Mouse (Mus musculus) naive thymus-derived CD4-positive, alpha-beta T cell, adult 5 months (primary cell): ENCODE results near the gene Zfand2a. TPM values are rescaled to one million over a fixed set of nuclear protein-coding genes. Genes with fewer than 3 reads are reported as not detected.

Source experiments
- polyA plus RNA-seq: library from polyadenylated mRNA; unstranded; fragments of 100-300 nt; shearing (Covaris generic); gene quantifications from one replicate; pipeline ENCODE4 v1.2.1, GENCODE M21; 2017

Gene Zfand2a
- 77.2 TPM for polyA plus RNA-seq

DNA sequence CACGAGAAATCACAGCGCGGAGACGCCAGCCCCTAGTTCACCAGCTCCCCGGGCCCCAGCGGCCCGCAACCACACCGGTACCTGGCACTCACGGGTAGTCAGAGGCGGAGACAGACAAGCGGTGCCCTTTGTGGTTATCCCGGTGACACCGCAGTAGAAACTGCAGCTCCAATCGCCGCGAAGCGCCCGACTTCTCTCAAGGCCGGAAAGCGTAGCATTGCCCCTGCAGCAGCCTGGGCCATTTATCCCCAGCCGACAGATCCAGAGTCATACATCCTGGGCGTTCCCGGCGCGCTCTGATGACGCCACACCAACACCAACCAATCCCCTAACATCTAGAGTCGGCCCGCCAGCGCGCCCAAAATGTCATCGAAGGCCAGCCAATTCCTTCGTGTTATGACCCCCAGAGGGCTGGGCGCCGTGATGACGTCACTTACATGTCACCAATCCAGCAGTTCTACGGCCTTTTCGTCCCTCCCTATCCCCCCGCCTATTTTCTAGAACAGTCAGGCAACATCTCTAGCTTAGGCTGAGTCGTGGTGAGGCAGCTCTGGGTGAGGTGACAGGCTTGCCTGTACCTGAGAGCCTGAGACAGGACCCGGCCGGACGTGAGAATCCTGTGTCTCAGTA, at the start of gene Zfand2a:
Zfand2a (minus strand) TSS at position 365 of the 630 bp plus-strand sequence.

DNA sequence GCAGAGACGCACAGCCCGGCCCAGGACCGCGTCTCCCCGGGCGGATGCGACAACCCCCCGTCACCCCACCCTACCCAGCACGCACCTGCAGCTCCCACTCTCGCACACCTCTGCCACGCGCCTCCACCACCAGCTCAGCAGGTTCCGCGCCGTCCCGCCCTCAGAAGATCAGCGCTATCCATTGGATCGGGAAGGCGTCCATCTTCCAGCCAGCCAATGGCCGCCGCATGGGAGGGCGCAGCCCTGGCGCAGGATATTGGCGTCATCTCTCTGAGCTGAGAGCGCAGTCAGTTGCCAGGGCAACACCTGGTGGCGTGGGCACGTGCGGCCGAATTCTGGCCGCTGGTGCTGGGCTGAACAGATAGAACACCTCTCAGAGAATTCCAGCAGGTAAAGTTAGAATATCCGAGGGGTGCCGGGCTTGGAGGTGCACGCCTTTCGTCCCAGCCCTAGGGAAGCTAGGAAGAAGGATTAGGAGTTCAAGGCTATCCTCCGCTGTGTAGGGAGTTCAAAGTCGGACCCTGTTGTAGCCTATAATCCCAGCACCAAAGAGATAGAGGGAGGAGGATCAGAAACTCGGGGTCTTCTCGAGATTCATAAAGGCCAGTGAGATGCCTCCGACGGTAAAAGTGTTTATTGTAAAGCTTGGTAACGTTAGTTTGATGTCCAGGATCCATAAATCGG, 23.8 kb downstream of the Zfand2a start, which contains the start of gene 3110082I17Rik:
3110082I17Rik (minus strand) TSS at position 144 of the 684 bp plus-strand sequence.

DNA sequence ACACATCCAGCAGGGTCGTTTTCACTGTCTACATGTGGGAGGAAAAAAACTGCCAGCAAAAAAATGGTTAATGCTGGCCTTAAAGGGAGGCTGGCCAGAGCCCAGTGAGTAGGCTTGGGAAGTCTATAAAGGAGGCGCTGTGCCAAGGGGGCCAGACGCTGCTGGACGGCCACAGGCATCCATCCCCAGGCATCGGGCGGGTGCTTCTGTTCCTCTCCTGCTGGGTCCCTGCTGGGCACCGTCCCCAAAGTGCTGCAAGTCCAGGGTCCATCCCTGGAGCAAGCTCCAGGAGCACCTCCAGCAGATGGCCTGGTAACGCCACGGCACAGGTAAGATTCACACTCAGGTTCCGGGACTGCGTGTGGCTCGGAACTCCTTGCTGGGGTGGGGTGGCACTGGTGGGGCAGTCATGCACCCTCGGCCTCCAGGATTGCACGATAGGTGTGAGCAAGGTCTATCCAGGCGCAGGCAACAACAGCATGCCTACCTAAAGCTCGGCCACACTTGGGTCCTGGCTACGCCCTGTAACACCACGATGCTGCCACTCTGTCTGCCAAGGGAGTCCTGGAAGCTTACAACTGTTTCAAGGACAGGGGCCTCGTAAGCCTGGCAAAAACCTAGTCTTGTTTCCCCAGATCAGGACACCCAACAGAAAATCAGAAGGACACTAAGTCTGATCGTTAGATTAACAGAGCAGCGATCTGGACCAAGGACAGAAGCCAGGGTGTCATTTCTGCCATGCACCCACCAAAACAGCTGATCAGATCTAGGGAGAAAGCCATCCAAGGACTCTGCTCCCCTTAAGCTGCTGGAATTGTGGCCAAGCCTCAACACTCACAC, 61.1 kb downstream of the Zfand2a start, which contains the start of gene Gper1:
Gper1 (plus strand) TSS at position 126 of the 840 bp plus-strand sequence.

Other genes starting within 250 kb of the Zfand2a start
- gene Get4, start 232.2 kb downstream of the Zfand2a start, polyA plus RNA-seq: 129 TPM
- gene Adap1, start 158.9 kb downstream of the Zfand2a start, polyA plus RNA-seq: 1.8 TPM
- 32.0 TPM for gene Cox19, start 133.1 kb downstream of the Zfand2a start, polyA plus RNA-seq
- gene Cyp2w1, start 131.9 kb downstream of the Zfand2a start, polyA plus RNA-seq: not detected
- 43.4 TPM for gene Gpr146, start 106.9 kb downstream of the Zfand2a start, polyA plus RNA-seq
- not detected for gene C130050O18Rik, start 79.3 kb downstream of the Zfand2a start, polyA plus RNA-seq
- not detected for gene Gper1, start 61.4 kb downstream of the Zfand2a start, polyA plus RNA-seq
- 4.0 TPM for gene 3110082I17Rik, start 24.0 kb downstream of the Zfand2a start, polyA plus RNA-seq
- not detected for gene Uncx, start 58.9 kb upstream of the Zfand2a start, polyA plus RNA-seq